Mouse (Mus musculus) spleen, postnatal 0 days (tissue): ENCODE results near the gene Icos. TPM values are rescaled to one million over a fixed set of nuclear protein-coding genes. Genes with fewer than 3 reads are reported as not detected.

Experiments used
- polyA plus RNA-seq: library from polyadenylated mRNA; unstranded; fragments of >200 nt; fragmentation: Nextera tagmentation; extraction: Ambion mirVana; gene quantifications from 2 replicates; pipeline ENCODE4 v1.2.1, GENCODE M21; 2015

Icos gene
- 0.45 and 0.91 TPM in 2 replicates for polyA plus RNA-seq

DNA sequence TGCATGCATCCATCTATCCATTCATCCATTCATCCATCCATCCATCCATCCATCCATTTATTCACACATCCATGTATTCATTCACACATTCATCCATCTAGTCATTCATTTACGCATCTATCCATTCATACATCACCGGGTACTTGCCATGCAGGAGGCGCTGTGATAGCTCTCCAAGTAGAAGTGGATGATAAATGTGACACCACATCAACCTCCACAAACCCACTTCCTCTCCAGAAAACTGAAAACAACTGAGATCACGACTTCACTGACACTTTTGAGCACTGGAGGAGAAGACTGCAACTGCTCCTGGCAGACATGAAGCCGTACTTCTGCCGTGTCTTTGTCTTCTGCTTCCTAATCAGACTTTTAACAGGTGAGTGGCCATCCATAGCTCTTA lies at the start of gene Icos:
Icos (plus strand) TSS at position 287 of the 400 bp plus-strand sequence.

Other genes starting within 250 kb of the Icos start
- gene Ctla4, start 90.9 kb upstream of the Icos start, polyA plus RNA-seq: 0.14 TPM in 1 of 2 replicates, not detected in the other